Mouse (Mus musculus) thymus, postnatal 0 days (tissue): Measurements from ENCODE around the gene Krtap5-3. TPM values are rescaled to one million over a fixed set of nuclear protein-coding genes. Genes with fewer than 3 reads are reported as not detected.
"Not testable (repeated sequence)": the region's sequence is repeated elsewhere in the genome, so short reads cannot be mapped to it uniquely, and the experiment has no call there.

Source experiments
- DNase-seq: peaks from one replicate; pipeline ENCODE4 v3.0.0-alpha.2; 2015; ENCODE audit warnings: low spot score
- polyA plus RNA-seq: library from polyadenylated mRNA; unstranded; fragments of >200 nt; fragmentation: Nextera tagmentation; extraction: Ambion mirVana; gene quantifications from 2 replicates; pipeline ENCODE4 v1.2.1, GENCODE M21; 2015

Gene Krtap5-3
- not detected in 2 replicates for polyA plus RNA-seq

- no peak for DNase-seq
These were observed at the start of gene Krtap5-3 for GRCm38 (mm10) chr7:142201064-142201463. Gene Krtap5-3 (plus strand): TSS chr7:142201364.

GRCm38 (mm10) chr7:142152191-142152590 is 49.0 kb upstream of the Krtap5-3 start:
- DNase-seq: no peak

- no peak for DNase-seq
These were observed 45.9 kb upstream of the Krtap5-3 start for GRCm38 (mm10) chr7:142155308-142155707.

- DNase-seq: not testable (repeated sequence)
These were observed 44.2 kb upstream of the Krtap5-3 start, which contains the start of gene Gm29735 for GRCm38 (mm10) chr7:142157013-142157412. Gene Gm29735 (minus strand): TSS chr7:142157113.

- DNase-seq: no peak
These were observed 41.8 kb upstream of the Krtap5-3 start for GRCm38 (mm10) chr7:142159366-142159765.

GRCm38 (mm10) chr7:142165639-142166038 is 35.5 kb upstream of the Krtap5-3 start, which contains the start of gene Gm4553:
Gene Gm4553 (minus strand): TSS chr7:142165739.
- not testable (repeated sequence) for DNase-seq

GRCm38 (mm10) chr7:142169836-142170235 is 31.3 kb upstream of the Krtap5-3 start:
- DNase-seq: peak; percentile 43

- DNase-seq: not testable (repeated sequence)
These were observed 25.3 kb upstream of the Krtap5-3 start, which contains the start of gene Krtap5-2 for GRCm38 (mm10) chr7:142175905-142176304. Gene Krtap5-2 (minus strand): TSS chr7:142176005.

GRCm38 (mm10) chr7:142178685-142179084 is 22.5 kb upstream of the Krtap5-3 start:
- no peak for DNase-seq

- DNase-seq: no peak
These were observed 20.1 kb upstream of the Krtap5-3 start for GRCm38 (mm10) chr7:142181021-142181420.

GRCm38 (mm10) chr7:142188156-142188555 is 13.0 kb upstream of the Krtap5-3 start:
- DNase-seq: no peak

- DNase-seq: no peak
These were observed 10.9 kb upstream of the Krtap5-3 start, which contains the start of gene Gm10153 for GRCm38 (mm10) chr7:142190289-142190688. Gene Gm10153 (minus strand): TSS chr7:142190389.

- no peak for DNase-seq
These were observed 2.4 kb upstream of the Krtap5-3 start for GRCm38 (mm10) chr7:142198748-142199147.

- no peak for DNase-seq
These were observed 4.3 kb downstream of the Krtap5-3 start for GRCm38 (mm10) chr7:142205488-142205887.

GRCm38 (mm10) chr7:142206891-142207290 is 5.7 kb downstream of the Krtap5-3 start:
- DNase-seq: not testable (repeated sequence)

GRCm38 (mm10) chr7:142211559-142211958 is 10.4 kb downstream of the Krtap5-3 start, which contains the start of gene Gm7579:
Gene Gm7579 (plus strand): TSS chr7:142211859.
- no peak for DNase-seq

- not testable (repeated sequence) for DNase-seq
These were observed 11.0 kb downstream of the Krtap5-3 start for GRCm38 (mm10) chr7:142212136-142212535.

- no peak for DNase-seq
These were observed 23.4 kb downstream of the Krtap5-3 start for GRCm38 (mm10) chr7:142224518-142224917.

GRCm38 (mm10) chr7:142229871-142230270 is 28.7 kb downstream of the Krtap5-3 start, which contains the start of gene Krtap5-5:
Gene Krtap5-5 (minus strand): TSS chr7:142229971.
- DNase-seq: not testable (repeated sequence)

GRCm38 (mm10) chr7:142231540-142231939 is 30.4 kb downstream of the Krtap5-3 start:
- no peak for DNase-seq

- no peak for DNase-seq
These were observed 39.8 kb downstream of the Krtap5-3 start, which contains the start of gene Gm40460 for GRCm38 (mm10) chr7:142240978-142241377. Gene Gm40460 (minus strand): TSS chr7:142241078.

GRCm38 (mm10) chr7:142249824-142250223 is 48.7 kb downstream of the Krtap5-3 start:
- DNase-seq: peak; percentile 23
